Mouse (Mus musculus) ES-E14 (cell line): ENCODE results near the gene Csrnp3. TPM values are rescaled to one million over a fixed set of nuclear protein-coding genes. Genes with fewer than 3 reads are reported as not detected.
A peak's percentile ranks its signal among the peaks of the same experiment; 100 is the strongest.

Experiments used
- DNase-seq: peaks from one replicate; pipeline ENCODE4 v3.0.0-alpha.2; 2013; ENCODE audit warnings: low read depth, low spot score
- H3K27ac ChIP-seq: 2 replicates; pipeline ENCODE4 v1.5.1; 2012; ENCODE audit warnings: low read depth, mild to moderate bottlenecking, low read length, moderate library complexity, mixed read lengths; ENCODE audit not compliant: poor library complexity, insufficient read depth, severe bottlenecking
- H3K36me3 ChIP-seq: 2 replicates; pipeline ENCODE4 v1.6.1; 2012; ENCODE audit warnings: mild to moderate bottlenecking, low read length, moderate library complexity, mixed read lengths; ENCODE audit not compliant: control insufficient read depth, poor library complexity, insufficient read depth, severe bottlenecking
- H3K4me1 ChIP-seq, 2 experiments: fragments of 150-350 bp in 1 of 2; sonication (generic) in 1 of 2; 2 replicates each; pipeline ENCODE4 v1.6.1; 2012; ENCODE audit warnings: low read length in 2 of 2, mild to moderate bottlenecking in 1 of 2, mixed read lengths in 1 of 2; ENCODE audit not compliant: control insufficient read depth in 2 of 2, insufficient read depth in 2 of 2, poor library complexity in 1 of 2
- H3K4me3 ChIP-seq, 2 experiments: fragments of 150-350 bp in 1 of 2; sonication (generic) in 1 of 2; 2 replicates each; pipeline ENCODE4 v1.5.1; 2012; ENCODE audit warnings: low read length in 2 of 2, low read depth in 1 of 2, mild to moderate bottlenecking in 1 of 2, mixed read lengths in 1 of 2; ENCODE audit not compliant: insufficient read depth in 1 of 2, poor library complexity in 1 of 2, severe bottlenecking in 1 of 2
- H3K9ac ChIP-seq: 2 replicates; pipeline ENCODE4 v1.6.1; 2012; ENCODE audit warnings: low read depth, mild to moderate bottlenecking, low read length, mixed read lengths; ENCODE audit not compliant: poor library complexity, insufficient read depth, severe bottlenecking
- H3K9me3 ChIP-seq: fragments of 150-350 bp; sonication (generic); 2 replicates; pipeline ENCODE4 v1.6.1; 2012; ENCODE audit warnings: low read depth, mild to moderate bottlenecking, low read length; ENCODE audit not compliant: control insufficient read depth, insufficient read depth
- CHD2 ChIP-seq: IDR thresholded peaks from 2 replicates; pipeline ENCODE4 v1.6.1; 2014; ENCODE audit warnings: mild to moderate bottlenecking, low read depth, low read length, inconsistent platforms
- HCFC1 ChIP-seq: IDR thresholded peaks from 2 replicates; pipeline ENCODE4 v1.6.1; 2012; ENCODE audit warnings: low read length, inconsistent platforms, borderline replicate concordance; ENCODE audit not compliant: insufficient read depth
- MAFK ChIP-seq: IDR thresholded peaks from 2 replicates; pipeline ENCODE4 v1.6.1; 2014; ENCODE audit warnings: mild to moderate bottlenecking, low read depth, low read length, inconsistent platforms; ENCODE audit not compliant: insufficient read depth
- ZC3H11A ChIP-seq: IDR thresholded peaks from 2 replicates; pipeline ENCODE4 v1.6.1; 2012; ENCODE audit warnings: low read depth, mild to moderate bottlenecking, inconsistent platforms, low read length, borderline replicate concordance
- ZNF384 ChIP-seq: IDR thresholded peaks from 2 replicates; pipeline ENCODE4 v1.6.1; 2012; ENCODE audit warnings: low read depth, low read length, inconsistent platforms
- in situ Hi-C, 2 experiments: fragments of 600-800 bp; cut with MboI; formaldehyde crosslinking; loops; one replicate each; pipeline ENCODE4 v1.15.1; 2025; ENCODE audit warnings: low sequenced_read_pairs in 2 of 2, inconsistent platforms in 1 of 2; ENCODE audit not compliant: unreplicated experiment in 2 of 2
- total RNA-seq: library from RNA; depleted of rRNA; stranded (reverse); fragments of 300-350 nt; gene quantifications from 2 replicates; pipeline ENCODE4 v1.2.3, GENCODE M21; 2012

The Csrnp3 gene
- total RNA-seq, 1 experiment = 4.3 TPM

GRCm38 (mm10) chr2:65987588-65987987 lies 142.0 kb downstream of the Csrnp3 start:
- H3K4me3 ChIP-seq = no peak overlapping the region
- no peak overlapping the region for H3K9ac ChIP-seq
- no peaks in the 10 kb centered on the region for H3K9me3 ChIP-seq
- H3K27ac ChIP-seq = no peak overlapping the region
- no peaks in the 10 kb centered on the region for H3K4me1 ChIP-seq
- DNase-seq = no peak
- TF ChIP-seq MAFK (no peak), ZNF384 (no peak), ZC3H11A (no peak), HCFC1 (no peak), CHD2 (no peak)
- in situ Hi-C loops = no loop called here
- H3K36me3 ChIP-seq = no peaks in the 10 kb centered on the region

DNA sequence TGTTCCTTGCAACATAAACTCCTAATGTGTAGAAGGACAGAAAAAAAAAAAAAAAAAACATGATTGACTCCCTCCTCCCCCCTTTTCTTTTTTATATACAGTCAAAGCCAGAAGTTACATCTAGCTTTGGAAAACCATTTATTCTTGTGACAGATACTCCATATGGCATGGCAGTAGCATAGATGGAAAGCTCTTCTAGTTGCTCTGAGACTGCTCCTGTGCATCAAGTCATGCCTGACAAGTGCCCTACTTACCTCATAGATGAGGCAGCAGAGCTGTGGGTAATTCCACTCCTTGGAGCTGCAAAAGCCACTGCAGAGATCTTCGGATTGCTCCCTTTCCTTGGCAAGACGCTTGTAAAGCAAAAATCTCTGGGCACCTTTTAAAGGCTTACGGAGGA lies 143.2 kb downstream of the Csrnp3 start:
- Histone ChIP-seq H3K9ac (no peak overlapping the region), H3K4me3 (no peak overlapping the region), H3K4me1 (no peaks in the 10 kb centered on the region), H3K27ac (no peak overlapping the region), H3K9me3 (no peaks in the 10 kb centered on the region), H3K36me3 (no peaks in the 10 kb centered on the region)
- no peak for DNase-seq
- TF ChIP-seq CHD2 (no peak), ZC3H11A (no peak), ZNF384 (no peak)
- in situ Hi-C loops = no loop called here

DNA sequence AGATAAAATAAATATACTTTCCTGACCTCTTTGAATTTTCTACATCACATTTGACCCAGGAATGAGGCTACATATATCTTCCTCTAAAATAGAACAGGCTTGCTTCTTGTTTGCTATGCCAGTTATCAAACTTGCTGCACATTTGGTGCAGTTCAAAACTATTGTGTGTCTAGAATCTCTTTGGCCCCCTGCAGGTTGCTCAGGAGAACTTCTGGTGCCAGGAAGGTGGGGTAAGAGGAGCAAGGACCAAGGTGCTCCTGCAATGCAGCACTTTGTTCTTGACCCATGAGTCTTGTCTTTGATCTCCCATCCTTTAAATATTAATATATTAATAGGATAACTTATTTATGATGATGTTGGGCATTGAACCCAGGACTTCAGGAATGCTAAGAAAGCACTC lies 144.5 kb downstream of the Csrnp3 start:
- DNase-seq = peak; percentile 6

GRCm38 (mm10) chr2:65990754-65991153 lies 145.2 kb downstream of the Csrnp3 start:
- in situ Hi-C loops = no loop called here

More for the DNA sequence above, 144.5 kb downstream of the Csrnp3 start:
- in situ Hi-C loops = no loop called here
- Histone ChIP-seq H3K27ac (no peak overlapping the region), H3K4me3 (no peak overlapping the region), H3K36me3 (no peaks in the 10 kb centered on the region), H3K9me3 (no peaks in the 10 kb centered on the region), H3K4me1 (no peaks in the 10 kb centered on the region), H3K9ac (no peak overlapping the region)
- TF ChIP-seq MAFK = no peak

GRCm38 (mm10) chr2:65993371-65993770 lies 147.8 kb downstream of the Csrnp3 start:
- DNase-seq = no peak
- no peaks in the 10 kb centered on the region for H3K4me1 ChIP-seq
- no peak overlapping the region for H3K27ac ChIP-seq
- H3K9me3 ChIP-seq = no peaks in the 10 kb centered on the region
- TF ChIP-seq ZNF384 (no peak), HCFC1 (no peak)
- in situ Hi-C loops = no loop called here
- no peak overlapping the region for H3K4me3 ChIP-seq
- H3K9ac ChIP-seq = no peak overlapping the region
- no peaks in the 10 kb centered on the region for H3K36me3 ChIP-seq

More at GRCm38 (mm10) chr2:65990754-65991153, 145.2 kb downstream of the Csrnp3 start:
- no peaks in the 10 kb centered on the region for H3K36me3 ChIP-seq
- TF ChIP-seq ZNF384 (no peak), CHD2 (no peak), MAFK (no peak), ZC3H11A (no peak), HCFC1 (no peak)
- H3K4me1 ChIP-seq = no peaks in the 10 kb centered on the region
- no peak overlapping the region for H3K27ac ChIP-seq
- H3K4me3 ChIP-seq = no peak overlapping the region
- H3K9me3 ChIP-seq = no peaks in the 10 kb centered on the region
- H3K9ac ChIP-seq = no peak overlapping the region
- DNase-seq = no peak
